Mouse (Mus musculus): ENCODE data around the gene Rps6ka5.

DNA sequence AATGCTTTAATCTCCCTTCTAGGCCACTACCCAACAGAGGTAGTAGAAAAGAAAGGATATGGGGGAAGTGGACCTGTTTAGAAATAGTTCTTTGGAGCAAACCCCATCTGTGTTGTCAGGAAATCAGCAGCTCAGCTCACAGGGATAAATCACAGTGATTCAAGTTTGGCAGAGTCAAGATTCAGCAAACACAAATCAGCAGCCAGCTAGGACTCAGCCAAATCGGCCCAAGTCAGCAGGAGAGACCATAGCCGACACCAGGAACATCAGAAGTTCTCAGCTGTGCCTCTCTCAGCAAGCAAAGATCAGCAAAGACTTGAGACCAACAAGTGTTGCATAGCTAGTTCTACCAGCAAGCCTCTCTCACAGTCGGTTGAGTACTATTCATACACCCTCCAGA is 93.6 kb downstream of the Rps6ka5 start:
- TF ChIP-seq POLR2A (IDR thresholded peaks at IDR 0.05; ENCODE audit: low read depth, low read length) (no peak), CTCF (IDR thresholded peaks at IDR 0.05; ENCODE audit: extremely low read depth, insufficient read depth, insufficient read length, insufficient replicate concordance) (no peak)
